Mouse (Mus musculus) CH12F3 (cell line): Measurements from ENCODE around the gene Gm10944.

ENCODE experiments used
- in situ Hi-C: fragments of 300-500 bp; cut with MboI; formaldehyde crosslinking; loops from 2 replicates; pipeline ENCODE4 v1.14.3; 2020; ENCODE audit warnings: low sequenced_read_pairs

Gene Gm10944

DNA sequence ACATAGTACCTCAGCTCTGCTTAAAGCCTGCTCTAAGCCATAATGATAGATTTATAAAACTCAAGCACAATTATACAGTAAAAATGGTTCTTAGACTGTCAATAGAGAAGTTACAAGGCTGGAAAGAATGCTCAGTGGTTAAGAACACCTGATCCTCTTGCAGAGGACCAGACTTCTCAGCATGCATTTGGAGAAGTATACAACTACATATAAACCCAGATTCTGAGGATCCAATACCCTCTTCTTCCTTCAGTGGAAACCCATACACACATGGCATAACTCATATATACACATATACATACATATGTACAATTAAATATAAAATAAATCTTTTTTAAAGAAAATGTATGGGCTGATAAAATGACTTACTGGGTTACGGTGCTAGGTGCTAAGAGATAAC, at the start of gene Gm10944:
Gene Gm10944, plus strand, starts transcription at position 301 of the 400 bp plus-strand sequence.
- in situ Hi-C loops = no loop called here

DNA sequence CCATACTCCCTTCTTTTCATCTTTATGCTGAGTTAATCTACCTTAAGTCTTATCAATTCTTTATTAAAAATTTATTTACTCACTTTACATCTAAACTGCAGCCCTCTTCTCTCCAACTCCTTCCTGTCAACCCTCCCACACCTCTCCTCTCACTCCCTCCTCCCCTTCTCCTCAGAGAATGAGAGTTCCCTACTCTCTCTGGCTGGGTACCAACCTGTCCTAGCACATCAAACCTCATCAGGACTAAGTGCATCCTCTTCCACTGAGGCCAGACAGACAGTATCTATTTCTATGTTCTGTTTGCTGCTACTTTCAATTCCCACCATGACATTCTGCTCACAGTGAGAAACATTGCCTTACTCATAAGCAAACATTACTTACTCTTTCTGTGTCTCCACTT, 25.2 kb upstream of the Gm10944 start:
- in situ Hi-C loops = no loop called here

DNA sequence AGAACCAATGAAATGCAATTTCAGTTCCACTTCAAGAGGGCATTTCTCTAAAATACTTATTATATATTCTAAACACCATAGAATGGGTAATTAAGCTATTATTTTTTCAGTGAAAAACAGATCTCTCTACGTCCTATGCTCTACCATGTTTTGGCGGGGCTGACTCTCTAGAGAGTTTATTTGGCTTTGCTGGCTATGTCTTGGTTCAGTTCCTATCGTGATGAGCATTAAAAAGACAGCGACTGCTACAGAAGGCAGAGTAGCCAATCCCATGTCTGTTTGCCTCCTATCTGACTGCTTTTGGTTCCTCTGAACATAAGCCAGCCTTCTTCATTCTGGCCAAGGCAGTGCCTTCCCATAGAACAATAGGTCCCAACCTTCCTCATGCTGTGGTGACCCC, 24.5 kb upstream of the Gm10944 start:
- in situ Hi-C loops = no loop called here

DNA sequence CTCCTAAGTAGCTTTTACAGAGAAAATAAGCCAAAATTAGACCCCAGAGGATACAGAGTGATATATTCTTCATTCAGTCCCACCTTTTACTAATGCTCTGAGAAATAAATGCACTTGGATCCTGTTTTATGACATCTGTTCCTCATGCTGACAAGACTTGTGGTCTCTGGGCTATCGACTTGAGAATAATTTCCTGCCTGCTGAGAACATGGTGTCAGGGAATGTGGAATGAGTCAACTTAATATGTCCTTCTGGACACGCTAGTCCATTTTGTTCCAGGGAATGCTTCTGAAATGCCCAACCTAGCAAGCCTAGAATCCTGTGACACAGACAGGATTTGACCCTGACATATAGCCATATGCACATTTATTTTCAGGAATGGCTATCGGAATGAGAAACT, 22.0 kb upstream of the Gm10944 start:
- in situ Hi-C loops = no loop called here

DNA sequence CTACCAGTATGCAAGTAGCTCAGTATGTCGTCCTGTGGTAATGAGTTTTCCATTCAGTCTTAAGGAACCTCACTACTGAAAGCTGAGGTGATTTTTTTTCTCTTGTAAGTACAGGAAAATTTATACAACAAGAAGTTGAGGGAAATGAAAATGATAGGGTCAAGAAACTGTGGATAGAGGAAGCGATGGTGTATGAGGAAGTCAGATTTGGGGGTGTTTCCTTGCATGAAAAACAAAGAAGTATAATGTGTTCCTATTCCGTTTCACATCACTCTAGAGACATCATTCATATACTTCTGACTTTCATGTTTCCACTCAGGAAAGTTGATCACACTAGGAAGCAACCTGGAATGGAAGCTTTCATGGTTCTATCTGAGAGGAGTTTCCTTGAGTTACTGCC, 21.2 kb upstream of the Gm10944 start:
- in situ Hi-C loops = no loop called here

DNA sequence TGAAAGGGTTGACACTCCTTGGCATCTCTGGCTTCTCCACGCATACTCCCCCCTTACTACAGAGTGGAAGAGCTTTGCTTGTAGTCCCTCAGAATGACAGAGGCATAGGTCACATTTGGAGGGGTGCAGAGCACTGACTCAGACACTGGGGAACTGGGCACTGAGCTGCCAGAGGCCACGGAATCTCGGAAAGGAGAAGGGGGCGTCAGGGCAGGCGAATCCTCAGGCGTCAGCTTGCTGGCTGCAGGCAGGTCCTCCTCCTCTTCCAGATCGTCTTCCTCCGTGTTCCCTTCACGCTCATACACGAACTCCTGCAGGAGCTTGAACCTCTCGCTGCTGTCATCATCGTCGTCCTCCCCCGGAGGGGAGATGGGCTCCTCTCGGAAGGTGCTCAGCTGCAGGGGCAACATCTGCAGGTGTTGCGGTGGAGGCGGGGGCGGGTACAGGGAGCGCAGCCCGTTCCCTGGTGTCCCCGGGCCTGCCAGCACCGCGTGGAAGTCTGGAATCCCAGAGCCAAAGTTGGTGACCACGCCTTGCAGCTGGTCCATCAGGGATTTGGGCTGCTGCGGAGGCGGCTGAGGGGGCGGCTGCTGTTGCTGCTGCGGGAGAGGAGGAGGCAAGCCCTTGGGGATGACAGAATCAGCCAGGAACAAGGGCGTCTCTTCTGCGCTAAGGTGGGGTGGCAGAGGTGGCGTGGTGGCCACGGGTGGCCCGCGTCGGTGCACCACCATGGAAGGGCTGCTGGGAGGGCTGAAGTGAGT, 7.9 kb downstream of the Gm10944 start:
- in situ Hi-C loops = no loop called here

DNA sequence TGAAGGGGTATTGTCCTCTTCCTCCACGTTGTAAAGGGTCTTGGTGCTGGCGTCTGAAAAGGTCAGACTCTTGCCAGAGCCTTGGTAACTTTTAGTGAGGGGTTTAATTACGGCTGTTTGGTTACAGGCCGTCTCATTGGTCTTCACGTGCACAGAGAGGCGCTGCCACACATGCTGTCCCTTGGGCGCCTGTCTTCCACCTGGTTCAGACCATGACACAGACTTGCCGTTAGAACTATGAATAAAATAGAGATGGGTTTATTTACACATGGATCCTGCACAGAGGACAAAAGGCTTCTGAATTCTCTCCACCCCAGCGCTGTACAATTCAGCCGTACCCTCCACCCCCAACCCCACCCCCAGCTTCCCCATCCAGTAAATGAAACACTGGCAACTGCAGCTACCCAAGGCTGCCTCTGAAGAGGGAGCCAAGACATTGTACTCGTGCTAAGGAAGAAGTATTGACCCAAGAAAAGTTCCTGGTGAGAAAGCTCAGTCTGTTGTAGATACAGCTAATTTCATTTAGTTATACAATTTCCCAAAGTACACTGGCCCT, 8.6 kb downstream of the Gm10944 start:
- in situ Hi-C loops = no loop called here

DNA sequence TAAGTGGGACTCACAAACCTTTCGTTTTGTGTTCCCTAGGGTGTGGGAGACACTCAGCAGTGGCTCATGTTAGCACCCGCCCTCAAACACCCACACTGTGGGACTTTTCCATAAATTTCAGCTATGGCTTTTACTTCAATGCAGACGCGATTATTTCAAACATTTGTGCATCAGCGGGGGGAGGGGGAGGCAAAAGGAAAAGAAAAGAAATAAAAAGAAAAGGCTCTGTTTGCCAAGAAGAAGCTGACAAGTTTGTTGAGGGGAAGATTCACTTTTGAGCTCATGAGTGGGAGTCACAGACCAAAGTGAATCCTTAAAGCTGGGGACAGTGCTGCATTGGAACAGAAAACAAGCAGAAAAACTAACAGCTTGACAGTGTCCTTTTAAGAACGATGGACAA, 16.3 kb downstream of the Gm10944 start:
- in situ Hi-C loops = no loop called here

DNA sequence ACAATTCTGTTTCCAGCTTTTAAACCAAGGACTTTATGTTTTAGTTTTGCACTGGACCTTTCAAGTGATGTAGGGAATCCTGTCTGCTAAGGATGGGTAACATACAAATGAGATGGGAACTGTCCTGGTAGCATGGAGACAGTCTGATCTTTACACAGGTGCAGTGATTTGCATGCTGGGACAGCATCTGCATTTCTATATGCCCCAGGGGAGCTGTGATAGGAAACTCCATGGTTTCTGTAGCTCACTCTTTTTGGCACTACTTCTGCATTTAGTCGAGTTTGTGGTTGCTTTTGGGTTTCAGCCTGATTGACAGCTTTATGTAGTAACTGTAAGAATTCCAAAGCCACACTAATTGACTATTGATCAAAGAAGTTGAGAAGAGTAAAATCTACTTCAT, 19.8 kb downstream of the Gm10944 start:
- in situ Hi-C loops = no loop called here

DNA sequence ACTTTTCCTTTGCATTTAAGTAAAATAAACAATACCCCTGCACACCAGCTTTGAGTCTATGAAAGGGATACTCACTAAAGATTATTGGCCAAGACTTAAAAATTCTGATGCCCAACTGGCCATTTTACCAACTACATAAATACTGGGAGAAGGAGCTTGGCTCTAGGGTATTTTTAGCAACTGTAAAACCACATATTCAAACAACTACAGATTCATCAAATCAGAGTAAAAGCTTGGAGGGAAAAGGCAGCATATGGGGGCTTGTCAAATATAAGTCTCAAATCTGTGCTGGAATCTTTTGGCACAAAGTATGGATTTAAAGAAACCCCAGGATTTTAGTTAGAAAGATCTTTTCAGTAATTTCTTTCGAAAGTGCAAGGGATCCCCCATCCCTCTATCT, 20.2 kb downstream of the Gm10944 start:
- in situ Hi-C loops = no loop called here

DNA sequence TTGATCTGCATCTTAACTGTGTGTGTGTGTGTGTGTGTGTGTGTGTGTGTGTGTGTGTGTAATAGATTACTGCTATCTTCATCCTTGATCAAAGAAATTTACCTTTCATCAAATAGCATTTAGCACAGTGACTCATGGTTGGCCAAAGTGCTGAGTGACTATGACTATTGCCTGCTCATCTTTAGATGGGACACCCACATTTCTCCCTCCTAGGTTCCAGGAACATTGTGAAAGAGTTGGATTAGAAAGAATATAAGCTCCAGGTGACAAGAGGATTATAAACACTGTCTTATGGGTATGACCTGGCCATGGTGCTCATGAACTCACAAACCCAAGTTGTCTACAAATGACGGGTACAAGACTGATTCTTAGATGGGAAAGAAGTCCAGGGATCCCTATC, 26.9 kb downstream of the Gm10944 start:
- in situ Hi-C loops = no loop called here

DNA sequence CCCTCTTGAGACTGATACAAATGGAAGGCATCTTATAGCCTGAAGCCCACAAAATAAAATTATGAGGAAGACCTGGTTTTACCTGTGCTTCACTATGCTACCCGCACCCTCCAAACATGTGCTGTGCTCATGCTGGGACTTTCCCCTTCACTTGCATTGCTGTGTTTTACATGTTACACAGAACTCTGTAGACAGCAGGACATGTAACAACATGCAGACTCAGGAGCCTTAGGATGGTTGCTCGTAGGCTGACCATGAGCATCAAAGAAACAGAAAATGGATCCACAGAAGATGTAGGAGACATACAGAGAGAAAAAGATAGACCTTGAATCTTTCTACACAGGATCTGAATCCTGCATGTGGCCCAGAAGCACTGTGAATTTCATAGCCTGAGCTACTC, 29.2 kb downstream of the Gm10944 start:
- in situ Hi-C loops = no loop called here

DNA sequence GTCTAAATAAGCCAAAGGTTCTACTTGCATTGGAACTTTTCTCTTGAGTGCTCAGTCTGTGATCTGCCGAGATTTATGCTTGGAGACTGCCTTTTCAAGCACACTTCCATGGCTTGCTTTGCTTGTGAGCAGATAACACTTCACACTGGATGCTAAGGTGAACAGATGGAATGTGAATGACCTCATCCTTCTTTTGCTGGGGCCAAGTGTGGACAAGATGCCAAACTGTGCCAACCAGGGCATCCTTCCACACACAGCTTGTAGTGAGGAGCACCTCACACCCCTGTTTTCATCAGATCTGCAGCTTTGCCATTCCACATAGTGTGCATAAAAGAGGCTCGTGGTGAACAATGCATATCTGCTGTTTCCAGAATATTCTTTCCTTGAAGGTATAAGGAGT, 29.7 kb downstream of the Gm10944 start:
- in situ Hi-C loops = no loop called here

DNA sequence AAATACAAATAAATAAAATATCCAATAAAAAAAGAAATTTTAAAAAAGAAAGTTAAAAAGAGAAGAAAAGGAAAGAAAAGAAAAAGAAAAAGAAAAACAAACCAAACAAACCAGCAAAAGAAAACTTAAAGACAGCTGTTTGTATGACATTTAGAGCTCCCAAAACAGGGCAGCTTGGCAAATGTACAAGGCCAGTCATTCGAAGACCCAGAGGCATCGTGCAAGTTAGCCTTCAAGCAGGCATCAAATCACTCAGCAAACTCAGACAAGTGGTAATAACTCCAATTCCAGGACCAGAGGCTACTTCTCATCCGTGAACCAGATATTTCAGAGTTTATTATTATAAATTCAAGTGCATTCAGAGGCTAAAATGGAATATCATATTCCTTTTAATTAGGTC, 45.4 kb downstream of the Gm10944 start:
- in situ Hi-C loops = no loop called here
